Mouse (Mus musculus) forebrain, embryonic 16.5 days (tissue): ENCODE measurements at regions not wholly inside any gene's neighbourhood (a gene's known extent, or its start where the extent isn't known, plus 50 kb on each side); places are given as distances from the start of the nearest gene placed in this dataset.
A peak's percentile ranks its signal among the peaks of the same experiment; 100 is the strongest.

ENCODE experiments used
- ATAC-seq: fragments of 200-750 bp; cut with Nextera tagmentation; 2 replicates; pipeline ENCODE4 v1.8.0; 2017; ENCODE audit warnings: mild to moderate bottlenecking, moderate library complexity
- H3K27ac ChIP-seq: fragments of 300-500 bp; sonication (generic); 2 replicates; pipeline ENCODE4 v1.5.1; 2014; ENCODE audit warnings: low read length, control low read depth
- H3K27me3 ChIP-seq: fragments of 300-500 bp; sonication (generic); replicated peaks from 2 replicates; pipeline ENCODE4 v1.6.1; 2014; ENCODE audit warnings: low read length; ENCODE audit not compliant: control insufficient read depth, insufficient read depth
- H3K36me3 ChIP-seq: fragments of 300-500 bp; sonication (generic); 2 replicates; pipeline ENCODE4 v1.6.1; 2014; ENCODE audit not compliant: control insufficient read depth, insufficient read depth
- H3K4me1 ChIP-seq: fragments of 300-500 bp; sonication (generic); replicated peaks from 2 replicates; pipeline ENCODE4 v1.6.1; 2014; ENCODE audit warnings: low read length; ENCODE audit not compliant: control insufficient read depth, insufficient read depth
- H3K4me2 ChIP-seq: fragments of 300-500 bp; sonication (generic); 2 replicates; pipeline ENCODE4 v1.6.1; 2014; ENCODE audit warnings: mild to moderate bottlenecking, low read length, control low read depth
- H3K4me3 ChIP-seq: fragments of 300-500 bp; sonication (generic); replicated peaks from 2 replicates; pipeline ENCODE4 v1.5.1; 2014; ENCODE audit warnings: mild to moderate bottlenecking, low read length, control low read depth
- H3K9ac ChIP-seq: fragments of 300-500 bp; sonication (generic); replicated peaks from 2 replicates; pipeline ENCODE4 v1.6.1; 2014; ENCODE audit warnings: low read depth, low read length, control low read depth
- H3K9me3 ChIP-seq: fragments of 300-500 bp; sonication (generic); 2 replicates; pipeline ENCODE4 v1.6.1; 2016; ENCODE audit warnings: low read length; ENCODE audit not compliant: control insufficient read depth
- WGBS: fragments of 180-500 bp; shearing (Covaris S2); extraction: QIAGEN DNeasy Blood & Tissue Kit; methylation state at CpG from one replicate; pipeline ENCODE4 v1.1.7; 2014; 5-methylcytosine and 5-hydroxymethylcytosine counted together

DNA sequence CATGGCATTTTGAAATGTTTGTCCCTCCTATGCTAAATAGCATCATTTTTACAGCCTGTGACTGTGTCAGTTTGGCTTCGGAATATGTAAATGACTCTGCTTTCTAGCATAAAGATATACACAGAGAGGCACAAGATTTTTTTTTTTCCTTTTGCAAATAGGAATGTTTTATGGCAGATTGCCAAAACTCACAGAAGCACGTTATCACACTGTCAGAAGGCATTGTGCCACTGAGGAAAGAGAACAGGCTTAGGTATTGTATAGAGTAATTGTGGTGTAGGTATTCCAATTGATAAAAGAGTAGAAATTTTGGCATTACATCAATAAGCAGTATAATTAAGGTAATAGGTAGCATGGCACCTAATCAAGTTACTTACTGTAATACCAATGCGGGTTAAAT, 988.5 kb upstream of the Tenm2 start:
- no peak overlapping the region for H3K27ac ChIP-seq
- peak; percentile 96 for ATAC-seq
- no peak overlapping the region for H3K9ac ChIP-seq
- H3K4me3 ChIP-seq, result no peak overlapping the region
- WGBS, result 14% methylated on average over 3 of the region's 3 CpGs
- H3K4me2 ChIP-seq, result no peak overlapping the region
- peaks cover 4% of the 10 kb centered on the region for H3K4me1 ChIP-seq
- no peaks in the 10 kb centered on the region for H3K36me3 ChIP-seq
- no peaks in the 10 kb centered on the region for H3K27me3 ChIP-seq
- no peaks in the 10 kb centered on the region for H3K9me3 ChIP-seq

DNA sequence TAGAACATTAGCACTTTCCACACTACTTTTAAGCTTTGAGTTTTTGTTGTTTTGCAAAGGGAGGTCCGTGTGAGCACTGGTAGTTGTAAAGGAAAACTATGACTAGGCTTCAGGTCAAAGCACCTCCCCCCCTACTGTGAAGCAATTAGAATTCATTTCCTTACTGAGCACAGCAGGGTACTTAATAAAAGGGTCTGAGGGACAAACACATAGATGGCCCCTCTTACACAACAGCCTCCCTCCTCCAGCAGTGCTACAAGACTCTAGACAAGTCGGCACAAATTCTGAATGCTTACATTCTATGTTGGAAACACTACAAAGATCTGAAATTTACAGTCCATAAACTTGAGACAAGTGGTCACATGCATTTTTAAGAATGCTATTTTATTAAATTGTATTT, 967.6 kb upstream of the Tenm2 start:
- WGBS, result 9% methylated on average over 2 of the region's 2 CpGs
- Histone ChIP-seq H3K36me3 (no peaks in the 10 kb centered on the region), H3K27me3 (no peaks in the 10 kb centered on the region), H3K9ac (no peak overlapping the region), H3K4me3 (no peak overlapping the region), H3K9me3 (no peaks in the 10 kb centered on the region), H3K27ac (no peak overlapping the region), H3K4me2 (no peak overlapping the region), H3K4me1 (no peaks in the 10 kb centered on the region)
- no peak for ATAC-seq

DNA sequence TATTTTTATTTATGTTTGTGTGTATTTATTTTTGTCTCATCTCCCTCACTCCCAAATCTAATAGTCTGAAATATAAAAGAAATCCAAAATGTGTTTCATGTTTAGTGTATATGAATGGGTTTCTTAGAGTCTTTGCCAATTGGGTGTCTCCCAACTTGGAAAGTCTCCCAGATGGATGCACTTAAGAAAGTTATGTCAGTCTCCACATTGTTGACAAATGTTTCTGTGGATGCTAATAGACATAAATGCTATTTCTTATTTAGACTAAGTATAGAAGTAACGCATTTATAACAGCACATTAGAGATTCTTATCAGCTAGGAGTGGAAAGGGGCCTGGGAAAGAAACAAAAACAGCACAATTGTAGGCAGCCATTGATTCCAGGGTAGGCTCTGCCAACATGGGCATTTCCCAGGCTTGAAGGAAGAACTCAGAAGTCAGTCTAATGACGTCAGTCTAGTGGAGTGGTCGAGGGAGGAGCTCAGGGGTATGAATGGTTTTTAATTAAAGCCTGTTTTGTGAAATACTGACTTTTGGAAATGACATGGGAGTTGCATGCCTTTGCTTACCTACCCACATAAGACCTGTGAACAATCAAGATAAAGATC, 965.5 kb upstream of the Tenm2 start:
- no peak overlapping the region for H3K27ac ChIP-seq
- no peak overlapping the region for H3K9ac ChIP-seq
- no peaks in the 10 kb centered on the region for H3K4me1 ChIP-seq
- no peaks in the 10 kb centered on the region for H3K9me3 ChIP-seq
- 26% methylated on average over 3 of the region's 3 CpGs for WGBS
- no peak overlapping the region for H3K4me2 ChIP-seq
- H3K4me3 ChIP-seq, result no peak overlapping the region
- ATAC-seq, result peak; percentile 57
- no peaks in the 10 kb centered on the region for H3K27me3 ChIP-seq
- H3K36me3 ChIP-seq, result no peaks in the 10 kb centered on the region

DNA sequence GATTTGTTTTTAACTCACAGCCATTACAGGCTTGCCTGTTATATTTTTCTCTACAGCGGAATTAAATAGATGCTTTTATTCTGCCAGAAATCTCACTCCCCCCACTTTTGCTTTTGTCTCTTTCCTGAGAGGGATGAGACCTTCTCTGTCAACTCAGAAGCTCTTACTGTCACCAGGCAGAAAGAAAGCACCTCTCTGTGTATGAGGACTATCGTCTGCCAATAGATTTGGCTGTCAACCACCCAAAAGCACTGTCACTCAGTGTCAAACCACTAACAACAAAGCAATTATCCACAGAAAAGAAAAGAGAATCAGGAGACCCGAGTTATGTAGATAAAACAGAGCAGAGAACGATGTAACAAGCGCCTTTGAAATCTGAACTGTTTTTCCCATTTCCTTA, 958.0 kb upstream of the Tenm2 start:
- ATAC-seq, result peak; percentile 97
- H3K4me3 ChIP-seq, result no peak overlapping the region
- no peak overlapping the region for H3K9ac ChIP-seq
- WGBS, result 31% methylated on average over 5 of the region's 5 CpGs
- no peaks in the 10 kb centered on the region for H3K9me3 ChIP-seq
- H3K4me2 ChIP-seq, result no peak overlapping the region
- no peaks in the 10 kb centered on the region for H3K27me3 ChIP-seq
- H3K4me1 ChIP-seq, result peaks cover 12% of the 10 kb centered on the region
- peak overlapping the region; percentile 53; the same call in 1 of the 2 replicates for H3K27ac ChIP-seq
- H3K36me3 ChIP-seq, result no peaks in the 10 kb centered on the region

DNA sequence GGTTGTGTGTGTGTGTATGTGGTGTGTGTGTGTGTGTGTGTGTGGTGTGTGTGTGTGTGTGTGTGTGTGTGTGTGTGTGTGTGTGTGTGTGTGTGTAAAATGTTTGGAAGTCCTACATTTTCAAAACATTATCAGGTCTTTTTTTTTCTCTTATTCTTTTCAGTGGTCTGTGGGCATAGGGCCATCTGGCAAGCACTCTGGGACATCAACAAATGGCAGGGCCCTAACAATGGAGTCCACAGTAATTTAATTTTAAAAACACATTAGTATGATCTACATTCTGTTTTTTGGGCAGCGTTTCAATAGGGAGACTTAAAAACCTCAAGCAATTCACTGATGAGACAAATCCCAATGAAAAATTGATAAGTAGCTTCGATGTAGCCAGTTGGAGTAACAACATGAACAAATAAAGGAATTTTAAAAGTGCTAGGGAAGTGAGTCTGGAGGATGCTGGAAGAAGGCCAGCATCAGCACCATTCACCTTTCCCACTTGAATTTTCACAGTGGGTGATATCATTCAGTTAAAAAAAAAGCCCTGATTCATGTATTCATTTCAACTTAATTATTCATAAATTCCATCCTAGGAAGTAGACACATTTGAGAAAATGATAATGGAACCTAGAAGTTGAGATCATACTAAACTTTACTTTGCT, 956.3 kb upstream of the Tenm2 start:
- no peak overlapping the region for H3K9ac ChIP-seq
- H3K27me3 ChIP-seq, result no peaks in the 10 kb centered on the region
- H3K36me3 ChIP-seq, result no peaks in the 10 kb centered on the region
- no peak overlapping the region for H3K27ac ChIP-seq
- WGBS, result 13% methylated on average over 2 of the region's 2 CpGs
- peaks cover 12% of the 10 kb centered on the region for H3K4me1 ChIP-seq
- no peaks in the 10 kb centered on the region for H3K9me3 ChIP-seq
- H3K4me3 ChIP-seq, result no peak overlapping the region
- H3K4me2 ChIP-seq, result no peak overlapping the region
- ATAC-seq, result no peak; the same call in 1 of the 2 replicates

DNA sequence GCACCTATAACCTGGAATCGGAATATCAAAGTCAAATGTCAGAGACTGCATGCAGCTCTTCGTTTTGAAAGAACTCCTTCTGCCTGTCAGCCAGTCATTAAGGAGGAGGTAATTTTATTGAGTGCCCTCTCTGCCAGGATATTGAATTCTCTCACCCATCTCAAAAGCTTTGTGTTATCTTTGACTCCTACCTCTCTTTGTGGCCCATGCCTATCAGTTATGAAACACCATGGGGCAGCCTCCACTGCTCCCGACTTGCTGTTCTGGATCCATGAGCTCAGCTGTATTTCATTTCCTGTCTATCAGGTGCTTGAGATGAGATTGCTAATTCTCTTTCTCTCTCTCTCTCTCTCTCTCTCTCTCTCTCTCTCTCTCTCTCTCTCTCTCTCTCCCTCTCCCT, 955.7 kb upstream of the Tenm2 start:
- peaks cover 12% of the 10 kb centered on the region for H3K4me1 ChIP-seq
- H3K9me3 ChIP-seq, result no peaks in the 10 kb centered on the region
- no peak overlapping the region for H3K4me3 ChIP-seq
- WGBS, result 49% methylated on average over 3 of the region's 3 CpGs
- no peak overlapping the region for H3K27ac ChIP-seq
- H3K27me3 ChIP-seq, result no peaks in the 10 kb centered on the region
- ATAC-seq, result 0 out of 2 replicates have a peak, but pooled peaks have one; percentile 37
- H3K4me2 ChIP-seq, result no peak overlapping the region
- no peak overlapping the region for H3K9ac ChIP-seq
- no peaks in the 10 kb centered on the region for H3K36me3 ChIP-seq

DNA sequence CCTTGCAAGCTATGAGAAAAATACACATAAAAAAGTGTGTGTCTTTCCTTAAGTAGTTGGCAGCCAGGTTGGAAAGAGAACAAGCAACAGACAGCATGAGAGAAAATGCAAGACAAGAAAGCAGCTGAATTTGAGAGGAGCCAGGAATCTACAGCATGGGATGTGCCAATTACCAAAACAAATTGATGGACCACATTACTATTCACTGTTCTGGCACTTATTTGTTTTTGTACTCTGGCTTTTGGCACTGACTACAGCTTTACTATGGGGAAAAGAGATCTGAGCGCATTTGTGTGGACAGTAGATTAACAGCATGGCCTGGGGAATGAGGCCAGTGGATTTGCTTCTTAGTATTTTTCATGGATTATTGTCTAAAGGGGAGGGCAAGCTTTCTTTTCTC, 935.0 kb upstream of the Tenm2 start:
- H3K9ac ChIP-seq, result no peak overlapping the region
- peak; percentile 85 for ATAC-seq
- no peak overlapping the region for H3K4me3 ChIP-seq
- H3K4me1 ChIP-seq, result peaks cover 4% of the 10 kb centered on the region; the same call in 1 of the 2 replicates
- no peaks in the 10 kb centered on the region for H3K9me3 ChIP-seq
- H3K27me3 ChIP-seq, result no peaks in the 10 kb centered on the region
- H3K36me3 ChIP-seq, result no peaks in the 10 kb centered on the region
- H3K4me2 ChIP-seq, result no peak overlapping the region
- H3K27ac ChIP-seq, result no peak overlapping the region
- 23% methylated on average over 1 of the region's 1 CpGs for WGBS

DNA sequence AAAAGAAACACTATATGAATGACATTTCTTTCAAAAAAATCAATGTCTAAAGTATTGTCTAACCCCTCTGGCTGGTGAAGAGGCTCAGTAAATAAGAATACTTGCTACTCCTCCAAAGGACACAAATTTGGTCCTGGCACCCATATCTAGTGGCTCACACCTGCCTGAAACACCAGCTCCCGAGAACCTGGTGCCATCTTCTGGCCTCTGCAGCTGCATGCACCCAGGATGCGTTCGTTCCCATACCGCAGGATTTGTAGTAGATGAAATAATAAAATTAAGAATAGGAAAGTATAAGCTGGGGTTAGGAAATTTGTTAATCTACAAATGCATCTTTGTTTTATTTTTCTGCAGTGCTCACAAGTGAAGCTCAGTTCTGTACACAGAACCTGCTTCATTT, 922.5 kb upstream of the Tenm2 start:
- Histone ChIP-seq H3K4me1 (no peaks in the 10 kb centered on the region), H3K27ac (no peak overlapping the region), H3K36me3 (no peaks in the 10 kb centered on the region), H3K27me3 (no peaks in the 10 kb centered on the region), H3K4me2 (no peak overlapping the region), H3K9me3 (no peaks in the 10 kb centered on the region), H3K4me3 (no peak overlapping the region), H3K9ac (no peak overlapping the region)
- WGBS, result 95% methylated on average over 4 of the region's 4 CpGs
- no peak for ATAC-seq

DNA sequence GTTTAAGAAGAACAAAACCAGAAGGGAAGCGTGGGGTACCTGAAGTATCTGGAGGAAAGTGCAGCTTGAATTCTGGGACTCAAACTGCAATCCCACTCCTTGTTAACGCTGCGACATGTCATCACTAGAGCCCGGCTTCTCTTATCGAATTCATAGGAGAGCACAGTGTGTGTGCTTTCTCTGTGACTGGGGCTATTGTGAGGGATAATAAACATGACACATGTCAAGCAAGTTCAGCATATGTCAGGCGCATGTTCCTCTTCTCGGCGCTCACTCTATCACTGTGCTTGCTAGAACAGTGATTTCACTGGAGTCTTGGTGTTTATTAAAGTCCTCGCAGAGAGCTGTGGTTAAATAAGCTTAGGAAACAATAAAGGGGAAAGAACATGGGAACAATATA, 921.2 kb upstream of the Tenm2 start:
- no peak overlapping the region for H3K9ac ChIP-seq
- H3K27me3 ChIP-seq, result no peaks in the 10 kb centered on the region
- H3K9me3 ChIP-seq, result no peaks in the 10 kb centered on the region
- no peak overlapping the region for H3K4me2 ChIP-seq
- 74% methylated on average over 9 of the region's 9 CpGs for WGBS
- no peak overlapping the region for H3K27ac ChIP-seq
- H3K4me3 ChIP-seq, result no peak overlapping the region
- no peaks in the 10 kb centered on the region for H3K4me1 ChIP-seq
- ATAC-seq, result no peak
- H3K36me3 ChIP-seq, result no peaks in the 10 kb centered on the region
